In the genomic region with DNA sequence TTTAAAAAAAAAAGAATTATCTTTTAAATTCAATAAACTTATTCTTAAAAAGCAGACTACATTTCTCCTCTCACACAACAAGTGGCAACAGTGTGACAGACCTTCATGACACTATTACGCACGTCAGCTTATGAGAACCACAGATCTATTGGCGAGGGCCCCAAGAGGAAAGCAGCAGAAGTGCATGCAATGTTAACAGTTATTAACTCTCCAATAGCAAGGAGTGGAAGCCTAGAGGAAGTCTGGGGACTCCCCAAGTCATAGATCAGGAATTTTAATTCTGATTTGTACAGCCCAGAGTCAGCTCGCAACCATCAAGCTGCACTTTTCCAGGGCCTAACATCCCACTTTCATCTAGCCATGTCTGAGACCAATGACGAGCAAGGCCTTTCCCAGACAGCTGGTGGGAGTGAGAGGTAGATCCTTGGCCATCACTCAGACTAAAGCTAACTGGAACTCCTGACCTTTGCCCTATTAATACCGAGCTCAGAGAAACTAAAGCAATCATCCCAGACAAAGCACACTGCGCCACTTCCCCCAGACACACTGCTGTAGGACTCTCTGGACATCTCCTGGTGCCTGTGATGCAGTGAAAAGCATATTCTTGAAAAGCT, we compare ENCODE assay signal across 12 mouse cellular contexts. TPM values are rescaled to one million over a fixed set of nuclear protein-coding genes. Genes with fewer than 3 reads are reported as not detected.
DNase-seq lines count a peak whose midpoint lies in the region; ATAC-seq and TF ChIP-seq lines count a peak whose summit lies in the region.
"Had no signal": no experiment of that assay in that cellular context is flagged by ENCODE, and none has a peak within 500 bp of the region (broad histone marks: within the 10 kb centered on the region; RNA-seq: fewer than 3 reads in every experiment).

No protein-coding gene starts in this region.

- no peaks in the 10 kb centered on the region for H3K36me3 ChIP-seq in intestine, postnatal 0 days (ENCODE audit: control insufficient read depth, insufficient read depth)
- no peaks in the 10 kb centered on the region for H3K36me3 ChIP-seq in intestine, embryonic 16.5 days (ENCODE audit: control insufficient read depth, insufficient read depth, low read length)
- no peaks in the 10 kb centered on the region for H3K36me3 ChIP-seq in midbrain, embryonic 12.5 days
- no peaks in the 10 kb centered on the region for H3K36me3 ChIP-seq in midbrain, embryonic 16.5 days (ENCODE audit: control insufficient read depth, insufficient read depth, low read length)
- H3K36me3 ChIP-seq in splenic B cell, adult 2 months (ENCODE audit: control insufficient read depth, insufficient read depth, low read length, poor library complexity, severe bottlenecking): no peaks in the 10 kb centered on the region
- H3K36me3 ChIP-seq: embryonic facial prominence, embryonic 12.5 days had no signal

- DNase-seq in splenic B cell, adult 2 months (ENCODE audit: low read depth, low spot score): peak; percentile 26
- DNase-seq in frontal cortex, adult 2 months (ENCODE audit: extremely low spot score in 1 of 2, low spot score in 1 of 2): no peak
- DNase-seq in adrenal gland, postnatal 4 days (ENCODE audit: low spot score in 2 of 2): no peak
- DNase-seq: cerebellum, adult 8-10 months; kidney, postnatal 14 days had no signal

- no peak for ATAC-seq in intestine, postnatal 0 days
- no peak for ATAC-seq in intestine, embryonic 16.5 days
- peak; percentile 34; the same call in 1 of the 2 replicates for ATAC-seq in midbrain, embryonic 12.5 days (ENCODE audit: low FRiP score, low read depth)
- ATAC-seq in midbrain, embryonic 16.5 days: no peak
- ATAC-seq in granulocyte monocyte progenitor cell, adult 5-6 weeks (replicated peaks; ENCODE audit: poor library complexity, severe bottlenecking): peak; percentile 28; the same call in 1 of the 2 replicates
- ATAC-seq: forebrain, embryonic 14.5 days had no signal

- H3K9me3 ChIP-seq in intestine, postnatal 0 days (ENCODE audit: control insufficient read depth): no peaks in the 10 kb centered on the region
- no peaks in the 10 kb centered on the region for H3K9me3 ChIP-seq in intestine, embryonic 16.5 days (ENCODE audit: control insufficient read depth, low read length)
- H3K9me3 ChIP-seq in midbrain, embryonic 12.5 days: no peaks in the 10 kb centered on the region
- H3K9me3 ChIP-seq in midbrain, embryonic 16.5 days (replicated peaks; ENCODE audit: control insufficient read depth, low read length, poor library complexity, severe bottlenecking): no peaks in the 10 kb centered on the region
- H3K9me3 ChIP-seq: embryonic facial prominence, embryonic 12.5 days had no signal

- H3K27ac ChIP-seq in intestine, postnatal 0 days (ENCODE audit: low read depth, low read length): no peak overlapping the region
- no peak overlapping the region for H3K27ac ChIP-seq in intestine, embryonic 16.5 days (ENCODE audit: low read length)
- no peak overlapping the region for H3K27ac ChIP-seq in midbrain, embryonic 12.5 days (replicated peaks)
- no peak overlapping the region for H3K27ac ChIP-seq in midbrain, embryonic 16.5 days (ENCODE audit: low read length)
- H3K27ac ChIP-seq: embryonic facial prominence, embryonic 12.5 days had no signal

- no peak overlapping the region for H3K9ac ChIP-seq in intestine, postnatal 0 days (ENCODE audit: low read depth, low read length)
- H3K9ac ChIP-seq in intestine, embryonic 16.5 days (ENCODE audit: low read depth, low read length): no peak overlapping the region
- no peak overlapping the region for H3K9ac ChIP-seq in midbrain, embryonic 12.5 days (replicated peaks)
- no peak overlapping the region for H3K9ac ChIP-seq in midbrain, embryonic 16.5 days (ENCODE audit: low read depth, low read length)
- H3K9ac ChIP-seq: embryonic facial prominence, embryonic 12.5 days had no signal

- 0 out of 2 replicates have a peak overlapping the region, but pooled peaks have one; percentile 1 for H3K4me2 ChIP-seq in intestine, postnatal 0 days (replicated peaks; ENCODE audit: low read depth)
- H3K4me2 ChIP-seq in intestine, embryonic 16.5 days (ENCODE audit: low read depth, low read length): no peak overlapping the region
- H3K4me2 ChIP-seq in midbrain, embryonic 12.5 days (replicated peaks): no peak overlapping the region
- H3K4me2 ChIP-seq in midbrain, embryonic 16.5 days (ENCODE audit: low read length): no peak overlapping the region
- H3K4me2 ChIP-seq: embryonic facial prominence, embryonic 12.5 days had no signal

- peaks cover 4% of the 10 kb centered on the region; the same call in 1 of the 2 replicates for H3K4me1 ChIP-seq in intestine, postnatal 0 days (replicated peaks; ENCODE audit: control insufficient read depth, insufficient read depth, low read length)
- peaks cover 26% of the 10 kb centered on the region for H3K4me1 ChIP-seq in intestine, embryonic 16.5 days (ENCODE audit: control insufficient read depth, insufficient read depth, low read length)
- H3K4me1 ChIP-seq in midbrain, embryonic 12.5 days: peaks cover 14% of the 10 kb centered on the region
- peaks cover 8% of the 10 kb centered on the region; the same call in 1 of the 2 replicates for H3K4me1 ChIP-seq in midbrain, embryonic 16.5 days (ENCODE audit: control insufficient read depth, insufficient read depth, low read length)

- H3K4me3 ChIP-seq in intestine, postnatal 0 days (ENCODE audit: low read depth, low read length): no peak overlapping the region
- H3K4me3 ChIP-seq in intestine, embryonic 16.5 days (ENCODE audit: low read length): no peak overlapping the region
- H3K4me3 ChIP-seq in midbrain, embryonic 12.5 days: no peak overlapping the region
- no peak overlapping the region for H3K4me3 ChIP-seq in midbrain, embryonic 16.5 days (ENCODE audit: low read depth, low read length)
- H3K4me3 ChIP-seq: embryonic facial prominence, embryonic 12.5 days had no signal

- TF ChIP-seq CTCF in intestine, postnatal 0 days (IDR thresholded peaks at IDR 0.05; ENCODE audit: low read depth): peak; percentile 46

- 67% methylated on average over 7 of the region's 7 CpGs for WGBS in intestine, postnatal 0 days
- WGBS in intestine, embryonic 16.5 days: 70% methylated on average over 7 of the region's 7 CpGs
- 53% methylated on average over 7 of the region's 7 CpGs for WGBS in midbrain, embryonic 12.5 days
- 50% methylated on average over 7 of the region's 7 CpGs for WGBS in midbrain, embryonic 16.5 days

- no peaks in the 10 kb centered on the region for H3K27me3 ChIP-seq in intestine, postnatal 0 days (replicated peaks; ENCODE audit: control insufficient read depth, insufficient read depth, low read length)
- H3K27me3 ChIP-seq in intestine, embryonic 16.5 days (replicated peaks; ENCODE audit: control insufficient read depth, insufficient read depth, low read length): no peaks in the 10 kb centered on the region
- H3K27me3 ChIP-seq in midbrain, embryonic 12.5 days: no peaks in the 10 kb centered on the region
- no peaks in the 10 kb centered on the region for H3K27me3 ChIP-seq in midbrain, embryonic 16.5 days (ENCODE audit: control insufficient read depth, insufficient read depth, low read depth, low read length)
- no peaks in the 10 kb centered on the region for H3K27me3 ChIP-seq in splenic B cell, adult 2 months (ENCODE audit: control insufficient read depth, insufficient read depth, low read length, poor library complexity, severe bottlenecking)
- H3K27me3 ChIP-seq: embryonic facial prominence, embryonic 12.5 days had no signal

RNA-seq across cellular contexts. Expression of a gene that starts 6.3 kb away (rescaled TPM):
- 17.9 and 18.5 TPM in 2 replicates for polyA plus RNA-seq in intestine, postnatal 0 days (2015; fragmentation: Nextera tagmentation; extraction: Ambion mirVana)
- polyA plus RNA-seq in intestine, embryonic 16.5 days (2015; fragmentation: Nextera tagmentation; extraction: Ambion mirVana): 13.9 and 15.6 TPM in 2 replicates
- polyA plus RNA-seq in midbrain, embryonic 12.5 days (2016; fragmentation: Nextera tagmentation; extraction: Ambion mirVana): 23.2 and 25.7 TPM in 2 replicates
- polyA plus RNA-seq in midbrain, embryonic 16.5 days (2015; fragmentation: Nextera tagmentation; extraction: Ambion mirVana): 19.7 and 20.2 TPM in 2 replicates
- total RNA-seq in granulocyte monocyte progenitor cell, adult 5-6 weeks (2014; fragmentation: Nextera tagmentation): 32.6 and 36.4 TPM in 2 replicates
- 12.1 and 12.9 TPM in 2 replicates for total RNA-seq in granulocyte monocyte progenitor cell, adult 5-6 weeks (2017)
- 33.4 and 34.2 TPM in 2 replicates for polyA plus RNA-seq in frontal cortex, adult 2 months (2012; rRNA removed)
- 10 to 100 TPM; 37.5 to 39.2 TPM for total RNA-seq in adrenal gland, postnatal 4 days (2021)

Comparison
In these comparisons a context has a peak if more than half of its experiments do, and no peak if none do; other contexts are left out.
1. ATAC-seq: peak in midbrain, embryonic 12.5 days (single experiment) and granulocyte monocyte progenitor cell, adult 5-6 weeks (single experiment); none in intestine, postnatal 0 days (single experiment), intestine, embryonic 16.5 days (single experiment) and midbrain, embryonic 16.5 days (single experiment).